Mouse (Mus musculus): Measurements from ENCODE around the gene Gsc.

The Gsc gene

GRCm38 (mm10) chr12:104459377-104459776 is 13.8 kb downstream of the Gsc start:
- in situ Hi-C loops (cut with MboI; ENCODE audit: low sequenced_read_pairs): no loop called here

GRCm38 (mm10) chr12:104453002-104453401 is 20.1 kb downstream of the Gsc start:
- in situ Hi-C loops (cut with MboI; ENCODE audit: low sequenced_read_pairs): no loop called here

- in situ Hi-C loops (cut with MboI; ENCODE audit: low sequenced_read_pairs): no loop called here
These were observed 22.9 kb downstream of the Gsc start for GRCm38 (mm10) chr12:104450257-104450656.

- in situ Hi-C loops (cut with MboI; ENCODE audit: low sequenced_read_pairs): loop anchor here (25.0 kb wide), 1 partner anchor 489 kb away; no protein-coding TSS in a partner anchor
These were observed 25.0 kb downstream of the Gsc start for GRCm38 (mm10) chr12:104448099-104448498.

GRCm38 (mm10) chr12:104447056-104447455 is 26.1 kb downstream of the Gsc start:
- in situ Hi-C loops (cut with MboI; ENCODE audit: low sequenced_read_pairs): loop anchor here (25.0 kb wide), 1 partner anchor 490 kb away; no protein-coding TSS in a partner anchor

GRCm38 (mm10) chr12:104443716-104444115 is 29.4 kb downstream of the Gsc start:
- in situ Hi-C loops (cut with MboI; ENCODE audit: low sequenced_read_pairs): loop anchor here (25.0 kb wide), 1 partner anchor 494 kb away; no protein-coding TSS in a partner anchor

- in situ Hi-C loops (cut with MboI; ENCODE audit: low sequenced_read_pairs): loop anchor here (25.0 kb wide), 1 partner anchor 497 kb away; no protein-coding TSS in a partner anchor
These were observed 32.9 kb downstream of the Gsc start for GRCm38 (mm10) chr12:104440087-104440760.

GRCm38 (mm10) chr12:104433951-104434735 is 39.0 kb downstream of the Gsc start:
- in situ Hi-C loops (cut with MboI; ENCODE audit: low sequenced_read_pairs): loop anchor here (25.0 kb wide), 1 partner anchor 503 kb away; no protein-coding TSS in a partner anchor

- in situ Hi-C loops (cut with MboI; ENCODE audit: low sequenced_read_pairs): loop anchor here (25.0 kb wide), 1 partner anchor 504 kb away; no protein-coding TSS in a partner anchor
These were observed 39.9 kb downstream of the Gsc start for GRCm38 (mm10) chr12:104433214-104433613.

GRCm38 (mm10) chr12:104431359-104431758 is 41.8 kb downstream of the Gsc start:
- in situ Hi-C loops (cut with MboI; ENCODE audit: low sequenced_read_pairs): loop anchor here (25.0 kb wide), 1 partner anchor 506 kb away; no protein-coding TSS in a partner anchor

GRCm38 (mm10) chr12:104426915-104427314 is 46.2 kb downstream of the Gsc start:
- in situ Hi-C loops (cut with MboI; ENCODE audit: low sequenced_read_pairs): loop anchor here (25.0 kb wide), 1 partner anchor 510 kb away; no protein-coding TSS in a partner anchor

- in situ Hi-C loops (cut with MboI; ENCODE audit: low sequenced_read_pairs): loop anchor here (25.0 kb wide), 1 partner anchor 512 kb away; no protein-coding TSS in a partner anchor
These were observed 47.5 kb downstream of the Gsc start for GRCm38 (mm10) chr12:104425591-104425990.

- in situ Hi-C loops (cut with MboI; ENCODE audit: low sequenced_read_pairs): no loop called here
These were observed 50.3 kb downstream of the Gsc start for GRCm38 (mm10) chr12:104422615-104423392.
